Comparison of ENCODE assay signal across 8 mouse cellular contexts in genomic region chr6:114882675-114883074, GRCm38 (mm10).
DNase-seq lines count a peak whose midpoint lies in the region; ATAC-seq and TF ChIP-seq lines count a peak whose summit lies in the region.

No protein-coding gene starts in this region.

- H3K27me3 ChIP-seq in forebrain, embryonic 11.5 days (ENCODE audit: control insufficient read depth, insufficient read depth, low read length), result no peaks in the 10 kb centered on the region
- H3K27me3 ChIP-seq in limb, embryonic 11.5 days (ENCODE audit: control insufficient read depth, insufficient read depth, low read length), result no peaks in the 10 kb centered on the region
- no peaks in the 10 kb centered on the region for H3K27me3 ChIP-seq in neural tube, embryonic 13.5 days

- H3K4me1 ChIP-seq in forebrain, embryonic 11.5 days (replicated peaks; ENCODE audit: control insufficient read depth, insufficient read depth, low read length), result peaks cover 33% of the 10 kb centered on the region
- peaks cover 54% of the 10 kb centered on the region for H3K4me1 ChIP-seq in limb, embryonic 11.5 days (ENCODE audit: control insufficient read depth, insufficient read depth, low read length)
- H3K4me1 ChIP-seq in neural tube, embryonic 13.5 days (replicated peaks), result peaks cover 98% of the 10 kb centered on the region

- H3K27ac ChIP-seq in left cerebral cortex, adult 2 months, result peak overlapping the region; percentile 92
- peak overlapping the region; percentile 98 for H3K27ac ChIP-seq in forebrain, embryonic 11.5 days (ENCODE audit: low read depth, low read length)
- peak overlapping the region; percentile 95 for H3K27ac ChIP-seq in limb, embryonic 11.5 days (replicated peaks; ENCODE audit: low read depth, low read length)
- H3K27ac ChIP-seq in neural tube, embryonic 13.5 days (replicated peaks), result peak overlapping the region; percentile 95

- H3K9ac ChIP-seq in forebrain, embryonic 11.5 days (ENCODE audit: low read length), result peak overlapping the region; percentile 64
- peak overlapping the region; percentile 45 for H3K9ac ChIP-seq in limb, embryonic 11.5 days (ENCODE audit: low read length)
- peak overlapping the region; percentile 52 for H3K9ac ChIP-seq in neural tube, embryonic 13.5 days

- H3K4me3 ChIP-seq in left cerebral cortex, adult 2 months, result no peak overlapping the region
- no peak overlapping the region for H3K4me3 ChIP-seq in forebrain, embryonic 11.5 days (ENCODE audit: low read depth, low read length)
- H3K4me3 ChIP-seq in limb, embryonic 11.5 days (ENCODE audit: low read depth, low read length), result no peak overlapping the region
- H3K4me3 ChIP-seq in neural tube, embryonic 13.5 days, result no peak overlapping the region

- intact Hi-C loops in left cerebral cortex, adult 2 months (cut with DNase I), result loop anchor here (1.0 kb wide), 1 partner anchor 7 kb away; no protein-coding TSS in a partner anchor
- intact Hi-C loops in left cerebral cortex, postnatal 10 days (cut with DNase I), result no loop called here

- peak; percentile 60 for ATAC-seq in forebrain, embryonic 11.5 days (replicated peaks; ENCODE audit: low FRiP score)
- ATAC-seq in limb, embryonic 11.5 days (ENCODE audit: insufficient number of reproducible peaks, low FRiP score, low TSS enrichment, low read depth), result no peak
- peak; percentile 54 for ATAC-seq in neural tube, embryonic 13.5 days (ENCODE audit: low read depth)
- no peak for ATAC-seq in cerebellum, adult (ENCODE audit: insufficient number of reproducible peaks, low FRiP score, low TSS enrichment)

- H3K4me2 ChIP-seq in forebrain, embryonic 11.5 days (ENCODE audit: low read depth, low read length, severe bottlenecking), result peak overlapping the region; percentile 39
- H3K4me2 ChIP-seq in limb, embryonic 11.5 days (ENCODE audit: low read depth, severe bottlenecking), result 0 out of 2 replicates have a peak overlapping the region, but pooled peaks have one; percentile 20
- peak overlapping the region; percentile 19 for H3K4me2 ChIP-seq in neural tube, embryonic 13.5 days

- TF ChIP-seq CTCF in left cerebral cortex, adult 2 months (IDR thresholded peaks at IDR 0.05), result no peak

- no peaks in the 10 kb centered on the region for H3K9me3 ChIP-seq in forebrain, embryonic 11.5 days (ENCODE audit: control insufficient read depth, low read length)
- H3K9me3 ChIP-seq in limb, embryonic 11.5 days (ENCODE audit: control insufficient read depth, low read length), result no peaks in the 10 kb centered on the region
- H3K9me3 ChIP-seq in neural tube, embryonic 13.5 days, result no peaks in the 10 kb centered on the region

- H3K36me3 ChIP-seq in forebrain, embryonic 11.5 days (ENCODE audit: control insufficient read depth, insufficient read depth, low read length), result no peaks in the 10 kb centered on the region
- no peaks in the 10 kb centered on the region for H3K36me3 ChIP-seq in limb, embryonic 11.5 days (ENCODE audit: control insufficient read depth, insufficient read depth, low read length)
- H3K36me3 ChIP-seq in neural tube, embryonic 13.5 days, result peaks cover 7% of the 10 kb centered on the region; the same call in 1 of the 2 replicates

- WGBS in forebrain, embryonic 11.5 days, result 7% methylated on average over 7 of the region's 7 CpGs
- 34% methylated on average over 7 of the region's 7 CpGs for WGBS in limb, embryonic 11.5 days
- WGBS in neural tube, embryonic 13.5 days, result 15% methylated on average over 7 of the region's 7 CpGs

- DNase-seq in left cerebral cortex, adult 2 months (ENCODE audit: extremely low spot score in 1 of 2, low spot score in 2 of 2), result no peak
- DNase-seq in left cerebral cortex, postnatal 10 days (ENCODE audit: extremely low spot score in 1 of 2, low spot score in 2 of 2), result no peak
- DNase-seq in forebrain, embryonic 11.5 days (ENCODE audit: low spot score), result no peak
- DNase-seq in limb, embryonic 11.5 days (ENCODE audit: low spot score), result peak; percentile 49
- DNase-seq in urinary bladder, postnatal 10 days (ENCODE audit: low spot score), result no peak
- DNase-seq in cerebellum, adult 8-10 months, result no peak

Comparison
In these comparisons a context has a peak if more than half of its experiments do, and no peak if none do; other contexts are left out.
1. ATAC-seq: peak in forebrain, embryonic 11.5 days (single experiment) and neural tube, embryonic 13.5 days (single experiment); none in limb, embryonic 11.5 days (single experiment) and cerebellum, adult (single experiment).
2. Peak in every context shown above with its lines, with median percentiles within 50 percentile points of each other: H3K27ac ChIP-seq, H3K4me2 ChIP-seq and H3K9ac ChIP-seq.